Mouse (Mus musculus) heart, adult 2 months (tissue): ENCODE data around the gene Rnf208. TPM values are rescaled to one million over a fixed set of nuclear protein-coding genes. Genes with fewer than 3 reads are reported as not detected.
A peak's percentile ranks its signal among the peaks of the same experiment; 100 is the strongest.

Experiments used
- DNase-seq, 2 experiments: peaks; one replicate each; pipeline ENCODE4 v3.0.0; 2021
- H3K27ac ChIP-seq: fragments of 200-600 bp; 2 replicates; pipeline ENCODE4 v1.8.1; 2022
- H3K27me3 ChIP-seq: fragments of 200-500 bp; 2 replicates; pipeline ENCODE4 v1.6.1; 2012; ENCODE audit warnings: mild to moderate bottlenecking, low read length, inconsistent platforms, mixed read lengths; ENCODE audit not compliant: control insufficient read depth, insufficient read depth
- H3K36me3 ChIP-seq: fragments of 200-500 bp; 2 replicates; pipeline ENCODE4 v1.6.1; 2012; ENCODE audit warnings: low read length, inconsistent platforms; ENCODE audit not compliant: control insufficient read depth, insufficient read depth
- H3K4me1 ChIP-seq: fragments of 200-500 bp; 2 replicates; pipeline ENCODE4 v1.6.1; 2011; ENCODE audit warnings: low read length; ENCODE audit not compliant: control insufficient read depth, insufficient read depth
- H3K4me3 ChIP-seq: fragments of 200-600 bp; 2 replicates; pipeline ENCODE4 v1.8.1; 2022
- H3K79me2 ChIP-seq: fragments of 200-500 bp; replicated peaks from 2 replicates; pipeline ENCODE4 v1.6.1; 2012; ENCODE audit warnings: mild to moderate bottlenecking, inconsistent platforms, low read length, moderate library complexity, mixed read lengths; ENCODE audit not compliant: control insufficient read depth, insufficient read depth
- H3K9ac ChIP-seq: fragments of 200-500 bp; 2 replicates; pipeline ENCODE4 v1.6.1; 2012; ENCODE audit warnings: low read depth, mild to moderate bottlenecking, control low read depth, inconsistent platforms, low read length, mixed read lengths
- CTCF ChIP-seq: fragments of 200-600 bp; IDR thresholded peaks from 2 replicates; pipeline ENCODE4 v1.8.1; 2022; ENCODE audit warnings: antibody characterized with exemption, mild to moderate bottlenecking, moderate library complexity
- EP300 ChIP-seq: fragments of 200-500 bp; IDR thresholded peaks from 2 replicates; pipeline ENCODE4 v1.6.1; 2011; ENCODE audit warnings: low read depth, low read length, control low read depth; ENCODE audit not compliant: insufficient read depth
- POLR2A ChIP-seq: fragments of 200-500 bp; IDR thresholded peaks from 2 replicates; pipeline ENCODE4 v1.6.1; 2011; ENCODE audit warnings: mild to moderate bottlenecking, low read depth, low read length, control low read depth; ENCODE audit not compliant: insufficient read depth
- WGBS: fragments of 180-500 bp; shearing (Covaris S2); methylation state at CpG from one replicate; pipeline ENCODE4 v1.1.7; 2018; 5-methylcytosine and 5-hydroxymethylcytosine counted together
- intact Hi-C: fragments of 180-260 bp; cut with DNase I; formaldehyde crosslinking; loops from one replicate; pipeline ENCODE4 v1.15.1; 2025
- polyA plus RNA-seq: library from polyadenylated mRNA; depleted of rRNA; stranded (reverse); fragments of >200 nt; gene quantifications from 2 replicates; pipeline ENCODE4 v1.2.3, GENCODE M21; 2012
- total RNA-seq, 2 experiments: library from RNA; stranded (reverse); gene quantifications; 2 replicates each; pipeline ENCODE4 v1.2.3; 2021

Gene Rnf208
- total and polyA plus RNA-seq, 3 experiments: 0.47 to 2.4 (median 0.61) TPM

- no peaks in the 10 kb centered on the region for H3K27me3 ChIP-seq
- H3K4me3 ChIP-seq: peak overlapping the region; percentile 69
- under 1% methylated on average over 24 of the region's 24 CpGs for WGBS
- no peak for TF ChIP-seq EP300
- TF ChIP-seq POLR2A: no peak
- no peak for TF ChIP-seq CTCF
- peak overlapping the region; percentile 99 for H3K27ac ChIP-seq
- peaks cover 4% of the 10 kb centered on the region; the same call in 1 of the 2 replicates for H3K4me1 ChIP-seq
- peaks cover 2% of the 10 kb centered on the region for H3K79me2 ChIP-seq
- no peaks in the 10 kb centered on the region for H3K36me3 ChIP-seq
- H3K9ac ChIP-seq: peak overlapping the region; percentile 97
- no peak for DNase-seq
- intact Hi-C loops: loop anchor here (1.0 to 2.0 kb wide), 2 partner anchors 14 to 18 kb away; partner anchors contain the start of gene Tubb4b
Observed at GRCm38 (mm10) chr2:25210686-25211085, 31.4 kb upstream of the Rnf208 start.

DNA sequence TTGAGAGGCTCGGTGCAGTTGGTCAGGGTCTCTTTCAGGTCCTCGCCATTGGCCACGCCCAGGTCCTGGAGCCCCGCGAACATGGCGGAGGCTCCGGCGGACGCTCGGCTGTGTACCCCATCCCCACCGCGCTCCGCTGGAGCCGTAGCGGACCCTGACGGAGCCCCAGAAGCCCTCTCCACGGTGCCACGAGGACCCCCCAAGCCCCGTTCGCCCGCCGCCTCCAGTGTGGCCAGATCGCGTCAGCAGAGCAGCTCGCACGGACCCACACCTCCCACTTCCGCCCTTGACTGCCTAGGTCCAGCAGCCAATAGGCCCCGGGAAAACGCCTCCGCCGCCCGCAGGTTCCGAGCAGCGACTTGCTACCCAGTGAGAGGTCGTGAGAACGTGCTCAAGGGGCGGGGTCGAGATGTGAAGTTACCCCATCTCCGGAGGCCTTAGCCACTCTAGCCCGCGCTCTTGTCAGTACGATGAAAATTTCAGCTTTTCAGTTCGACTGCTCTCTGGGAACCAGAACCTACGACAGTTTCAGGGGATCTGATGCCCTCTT, 30.9 kb upstream of the Rnf208 start, which contains the start of gene Nelfb:
Nelfb (minus strand) TSS at position 369 of the 550 bp plus-strand sequence.
- TF ChIP-seq EP300: 0 out of 2 replicates have a peak, but pooled peaks have one; percentile 28
- TF ChIP-seq POLR2A: peak; percentile 68
- no peak for TF ChIP-seq CTCF
- Histone ChIP-seq H3K4me1 (peaks cover 4% of the 10 kb centered on the region; the same call in 1 of the 2 replicates), H3K9ac (peak within 1 kb of the TSS; percentile 97), H3K79me2 (peaks cover 2% of the 10 kb centered on the region), H3K36me3 (no peaks in the 10 kb centered on the region), H3K27me3 (no peaks in the 10 kb centered on the region), H3K27ac (peak within 1 kb of the TSS; percentile 99), H3K4me3 (peak within 1 kb of the TSS; percentile 69)
- under 1% methylated on average over 44 of the region's 44 CpGs for WGBS
- intact Hi-C loops: loop anchor here (1.0 to 2.0 kb wide), 2 partner anchors 13 to 18 kb away; partner anchors contain the start of gene Tubb4b
- peak; percentile 92 to 95 for DNase-seq

DNA sequence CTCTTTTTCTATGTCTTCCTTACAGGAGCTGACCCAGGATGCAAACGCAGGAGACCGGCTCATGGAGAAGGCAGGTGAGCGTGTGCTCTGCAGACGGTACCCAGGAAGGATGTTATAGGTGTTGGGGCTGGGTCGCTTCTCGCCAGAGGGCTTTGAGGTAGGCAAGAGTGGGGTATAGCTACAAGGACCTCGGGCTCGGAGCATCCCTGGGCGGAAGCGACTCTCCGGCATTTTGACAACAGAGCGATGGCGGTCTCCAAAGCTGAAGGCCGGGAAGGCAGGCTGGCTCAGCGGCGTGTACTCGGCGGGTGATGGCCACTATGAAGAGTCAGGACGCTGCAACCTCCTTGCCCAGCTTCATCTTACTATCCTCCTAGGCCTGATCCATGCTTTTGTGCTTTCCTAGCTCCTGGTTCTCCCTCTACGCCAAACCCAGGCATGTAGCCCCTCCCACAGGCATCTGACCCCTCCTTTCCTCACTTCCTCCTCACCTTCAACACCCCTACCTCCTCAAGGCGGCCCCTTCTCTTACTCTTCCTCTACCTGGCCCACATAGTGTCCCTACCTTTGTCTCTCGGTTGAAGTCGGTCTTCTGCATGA, 28.7 kb upstream of the Rnf208 start:
- intact Hi-C loops: no loop called here
- H3K79me2 ChIP-seq: peaks cover 2% of the 10 kb centered on the region
- no peaks in the 10 kb centered on the region for H3K27me3 ChIP-seq
- H3K4me3 ChIP-seq: no peak overlapping the region
- H3K9ac ChIP-seq: no peak overlapping the region
- H3K4me1 ChIP-seq: peaks cover 4% of the 10 kb centered on the region; the same call in 1 of the 2 replicates
- H3K36me3 ChIP-seq: no peaks in the 10 kb centered on the region
- WGBS: 66% methylated on average over 23 of the region's 23 CpGs
- TF ChIP-seq EP300 (no peak), CTCF (no peak), POLR2A (no peak)
- DNase-seq: no peak
- no peak overlapping the region for H3K27ac ChIP-seq

- Histone ChIP-seq H3K4me3 (no peak within 1 kb of the TSS), H3K36me3 (no peaks in the 10 kb centered on the region), H3K4me1 (peaks cover 4% of the 10 kb centered on the region; the same call in 1 of the 2 replicates), H3K79me2 (peaks cover 2% of the 10 kb centered on the region), H3K27ac (no peak within 1 kb of the TSS), H3K9ac (no peak within 1 kb of the TSS), H3K27me3 (no peaks in the 10 kb centered on the region)
- intact Hi-C loops: no loop called here
- no peak for DNase-seq
- 70% methylated on average over 3 of the region's 3 CpGs for WGBS
- no peak for TF ChIP-seq EP300
- TF ChIP-seq POLR2A: no peak
- no peak for TF ChIP-seq CTCF
Observed at GRCm38 (mm10) chr2:25214444-25214843, 27.6 kb upstream of the Rnf208 start, which contains the start of gene Stpg3. Gene Stpg3, minus strand, starts transcription at chr2:25214637.

GRCm38 (mm10) chr2:25217666-25218065, 24.4 kb upstream of the Rnf208 start:
- Histone ChIP-seq H3K9ac (no peak overlapping the region), H3K36me3 (no peaks in the 10 kb centered on the region), H3K4me1 (no peaks in the 10 kb centered on the region), H3K79me2 (no peaks in the 10 kb centered on the region), H3K27me3 (no peaks in the 10 kb centered on the region), H3K27ac (no peak overlapping the region), H3K4me3 (no peak overlapping the region)
- no peak for TF ChIP-seq EP300
- no peak for TF ChIP-seq POLR2A
- TF ChIP-seq CTCF: no peak
- intact Hi-C loops: no loop called here
- DNase-seq: no peak
- 56% methylated on average over 2 of the region's 2 CpGs for WGBS

DNA sequence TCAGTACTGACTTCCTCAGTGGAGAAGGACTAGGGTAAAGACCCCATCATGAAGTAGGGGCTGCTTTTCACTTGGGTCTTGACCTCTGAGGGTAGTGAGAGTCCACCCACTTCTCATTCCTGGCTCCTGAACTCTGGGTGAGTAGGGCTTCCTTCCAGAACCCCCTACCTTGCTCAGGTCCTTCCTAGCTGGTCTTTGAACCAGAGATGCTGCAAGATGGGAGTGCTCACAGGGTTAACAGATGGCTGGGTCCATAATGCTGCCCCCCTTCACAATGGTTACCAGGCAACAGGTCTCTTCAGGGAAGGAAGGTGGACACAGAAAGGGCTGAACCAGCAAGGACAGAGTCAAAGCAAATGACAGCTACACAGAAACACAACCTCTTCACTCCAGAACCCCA, 23.6 kb upstream of the Rnf208 start, which contains the start of gene Fam166a:
Fam166a (plus strand) TSS at position 301 of the 400 bp plus-strand sequence.
- H3K36me3 ChIP-seq: peaks cover 3% of the 10 kb centered on the region; the same call in 1 of the 2 replicates
- intact Hi-C loops: no loop called here
- H3K4me1 ChIP-seq: 0 out of 2 replicates have a peak, but pooled peaks cover 1% of the 10 kb centered on the region
- H3K27me3 ChIP-seq: no peaks in the 10 kb centered on the region
- TF ChIP-seq POLR2A (no peak), CTCF (no peak), EP300 (no peak)
- H3K79me2 ChIP-seq: no peaks in the 10 kb centered on the region
- DNase-seq: no peak
- no peak within 1 kb of the TSS for H3K4me3 ChIP-seq
- H3K9ac ChIP-seq: no peak within 1 kb of the TSS
- no peak within 1 kb of the TSS for H3K27ac ChIP-seq
